Mouse (Mus musculus) ES-CJ7 (cell line): ENCODE data around the gene Shisal2a.

Source experiments
- DNase-seq: peaks from one replicate; pipeline ENCODE4 v3.0.0; 2011; ENCODE audit warnings: low read depth, low spot score

Gene Shisal2a

DNA sequence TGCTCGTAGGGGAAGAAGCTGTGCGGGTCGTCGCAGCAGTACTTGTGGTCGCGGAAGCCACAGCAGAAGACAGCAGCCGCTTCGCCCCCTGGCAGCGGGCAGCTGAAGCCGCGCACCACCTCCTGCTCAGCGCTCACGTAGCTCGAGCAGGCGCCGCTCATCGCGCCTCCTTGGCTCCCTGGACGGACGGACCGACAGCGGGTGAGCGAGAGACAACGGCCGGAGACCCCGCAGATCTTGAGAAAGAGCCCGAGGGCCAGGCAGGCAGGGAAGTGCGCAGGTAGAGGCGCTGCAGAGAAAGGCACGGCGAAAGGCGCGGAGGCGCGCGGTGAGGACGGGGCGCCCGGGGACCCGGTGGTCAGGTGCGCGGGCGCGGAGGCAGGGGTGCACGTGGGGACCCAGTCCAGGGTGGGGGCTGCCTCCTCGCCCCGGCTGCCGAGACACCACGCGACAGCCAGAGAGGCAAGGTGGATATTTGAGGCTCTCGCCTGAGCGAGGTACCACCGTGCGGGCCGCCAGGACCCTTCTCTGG lies at the start of gene Shisal2a:
TSS of gene Shisal2a (minus strand) at position 167 of the 532 bp plus-strand sequence.
- peak; percentile 37 for DNase-seq

DNA sequence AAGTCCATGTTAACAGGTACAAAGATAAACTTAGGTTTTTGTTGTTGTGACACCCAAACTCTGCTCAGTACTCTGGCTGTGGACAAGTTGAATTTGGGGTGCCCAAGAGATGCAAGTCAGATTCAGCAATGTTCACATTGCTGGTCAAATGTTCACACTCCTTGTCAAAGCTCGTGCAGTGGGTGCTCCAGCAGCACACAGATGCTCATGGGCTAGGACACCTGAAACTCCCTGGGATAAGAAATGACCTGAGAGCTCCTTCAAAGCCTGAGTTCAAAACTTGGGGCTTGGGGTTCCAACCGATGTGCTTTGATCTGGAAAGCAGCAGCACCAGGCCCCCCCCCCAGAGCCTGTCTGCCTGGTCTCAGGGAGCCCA lies 48.4 kb upstream of the Shisal2a start:
- DNase-seq, result no peak

DNA sequence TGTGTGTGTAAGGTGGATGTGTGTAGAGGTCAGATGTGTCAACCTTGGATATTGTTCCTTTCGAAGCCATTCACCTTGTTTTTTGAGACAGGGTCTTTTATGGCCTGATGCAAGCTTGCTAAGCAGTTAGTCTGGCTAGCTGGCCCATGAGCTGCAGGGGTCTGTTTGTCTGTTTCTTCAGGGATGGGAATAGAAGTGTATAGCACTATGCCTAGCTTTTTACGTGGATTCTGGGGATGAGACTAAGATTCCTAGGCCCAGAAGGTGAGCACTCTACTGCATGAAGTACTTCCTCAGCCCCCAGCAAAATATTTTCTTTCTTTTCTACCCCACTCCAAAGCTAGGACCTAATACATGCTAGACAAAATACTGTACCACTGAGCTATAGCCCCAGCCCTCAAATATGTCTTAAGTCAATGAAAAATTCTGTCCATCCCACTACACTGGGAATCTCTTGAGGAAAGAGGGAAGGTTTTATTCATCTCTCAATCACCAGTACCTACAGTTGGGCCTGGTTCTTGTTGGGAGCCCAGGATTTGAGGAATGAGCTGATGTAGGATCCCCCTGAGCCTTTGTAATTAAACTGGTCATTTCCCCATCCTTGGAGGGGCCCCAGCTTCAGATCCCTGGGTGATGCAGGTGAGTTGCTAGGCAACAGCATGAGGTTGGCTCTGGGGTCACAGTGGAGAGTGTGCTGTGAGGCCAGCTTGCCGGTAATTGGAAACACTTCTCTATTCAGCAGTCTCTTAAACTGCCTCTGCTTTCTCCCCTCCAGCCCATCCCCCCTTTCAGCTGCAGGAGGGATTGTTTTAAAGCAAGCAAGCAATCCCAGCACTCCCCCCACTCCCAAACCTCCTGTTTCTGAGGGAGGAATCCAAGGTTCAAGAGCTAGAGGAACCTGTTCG lies 47.8 kb upstream of the Shisal2a start:
- DNase-seq, result no peak

DNA sequence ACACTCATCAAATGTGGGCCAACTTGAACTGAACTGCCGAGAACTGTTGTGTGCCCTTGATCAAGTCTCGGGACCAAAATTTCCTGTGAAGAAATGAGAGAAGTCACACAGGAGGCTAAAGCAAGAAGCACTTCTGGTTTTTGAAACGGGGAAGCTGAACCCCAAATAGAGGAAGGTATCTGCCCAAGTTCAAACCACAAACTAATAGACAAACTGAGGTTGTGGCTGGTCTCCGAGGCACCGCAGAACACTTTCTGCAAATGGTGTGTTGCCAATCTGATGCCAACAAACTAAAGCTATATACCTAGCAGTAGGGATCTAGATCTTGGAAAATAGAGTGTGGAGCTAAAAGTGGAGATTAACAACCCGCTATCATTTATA lies 45.2 kb upstream of the Shisal2a start:
- DNase-seq, result no peak

DNA sequence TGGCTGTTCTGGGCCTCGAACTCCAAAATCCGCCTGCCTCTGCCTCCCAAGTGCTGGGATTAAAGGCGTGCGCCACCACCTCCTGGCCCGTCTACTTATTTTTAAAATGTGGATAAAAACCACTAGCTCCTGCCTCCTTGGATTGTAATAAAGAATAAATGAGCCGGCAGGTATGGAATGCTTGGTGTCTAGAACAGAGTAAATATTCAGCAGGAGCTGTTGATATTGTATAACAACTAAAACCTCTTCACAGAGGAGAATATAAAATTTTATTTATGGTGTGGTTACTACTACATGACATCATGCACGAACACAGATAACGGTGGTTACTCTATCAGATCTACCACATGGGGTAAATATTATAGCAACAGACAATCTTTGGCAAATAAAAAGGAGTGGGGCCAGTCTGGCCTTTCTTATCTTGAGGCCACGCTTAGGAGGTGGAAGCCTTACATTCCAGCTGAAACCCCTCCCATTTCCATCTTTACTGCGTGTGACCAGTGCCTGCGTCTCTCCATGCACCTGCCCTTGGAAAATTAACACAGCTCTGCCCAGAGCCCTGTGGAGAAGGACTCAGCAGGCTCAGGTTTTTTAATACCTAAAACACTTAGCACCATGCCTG lies 44.7 kb upstream of the Shisal2a start:
- DNase-seq, result no peak

DNA sequence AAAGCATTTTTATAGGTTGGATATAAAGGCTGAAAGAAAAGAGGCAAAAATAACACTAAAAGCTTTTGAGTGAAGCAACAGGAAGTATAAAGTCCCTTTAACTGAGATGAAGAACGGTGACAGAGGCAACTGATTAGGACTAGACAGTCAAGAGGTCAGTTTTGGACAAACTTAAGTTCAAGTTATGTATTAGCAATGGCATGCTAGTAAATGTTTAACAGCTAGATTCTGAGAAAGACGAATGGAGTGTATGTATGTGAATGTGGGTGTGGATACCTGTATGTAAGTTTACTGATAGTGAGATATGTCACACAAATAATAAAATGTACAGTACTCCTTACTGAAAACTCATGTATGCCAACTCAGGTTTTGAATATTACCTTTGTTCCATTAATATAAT lies 41.4 kb upstream of the Shisal2a start:
- DNase-seq, result no peak

DNA sequence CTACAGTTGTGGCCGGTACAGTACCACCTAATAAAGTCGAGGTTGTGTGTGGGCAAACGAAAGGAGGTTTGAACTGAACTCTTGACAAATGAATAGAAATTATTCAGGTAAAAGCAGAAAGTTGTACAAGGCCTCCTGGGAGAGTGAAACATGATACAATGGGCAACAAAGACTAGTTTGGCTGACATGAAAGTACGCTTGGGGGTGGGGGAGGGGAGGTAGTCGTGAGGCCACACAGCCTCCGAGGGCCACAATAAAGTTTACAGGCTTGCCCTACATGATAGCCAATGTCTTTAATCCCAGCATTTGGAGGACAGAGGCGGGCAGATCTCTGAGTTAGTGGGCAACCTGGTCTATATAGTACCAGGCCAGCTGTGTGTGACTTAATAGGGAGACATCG lies 24.5 kb upstream of the Shisal2a start:
- DNase-seq, result no peak

DNA sequence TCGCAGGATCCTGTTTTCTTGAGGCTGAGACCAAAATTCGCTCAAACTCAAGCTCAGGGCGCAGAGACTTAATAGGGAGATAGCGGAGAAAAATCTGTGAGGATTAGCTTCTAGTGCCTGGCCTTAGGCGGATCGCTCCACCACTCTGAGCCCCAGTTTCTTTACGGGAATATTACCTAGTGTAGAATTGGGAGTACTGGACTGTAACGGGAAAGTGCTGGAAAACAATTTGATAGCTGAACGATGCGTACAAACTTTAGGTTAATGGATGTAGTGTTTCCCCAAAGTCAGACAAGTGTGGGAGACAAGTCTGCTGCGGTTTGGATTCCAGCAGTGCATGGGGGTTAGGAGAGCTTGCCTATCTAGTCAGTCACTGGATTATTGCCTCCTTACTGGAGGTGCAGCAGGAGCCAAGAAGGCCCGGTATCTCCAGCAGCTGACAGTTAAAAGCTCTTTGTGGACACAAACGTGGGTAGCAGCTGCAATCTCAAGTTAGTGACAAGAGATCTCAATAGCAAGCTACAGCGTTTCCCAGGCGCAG lies 23.8 kb upstream of the Shisal2a start, which contains the start of gene Gpx7:
TSS of gene Gpx7 (minus strand) at position 101 of the 541 bp plus-strand sequence.
- DNase-seq, result no peak

DNA sequence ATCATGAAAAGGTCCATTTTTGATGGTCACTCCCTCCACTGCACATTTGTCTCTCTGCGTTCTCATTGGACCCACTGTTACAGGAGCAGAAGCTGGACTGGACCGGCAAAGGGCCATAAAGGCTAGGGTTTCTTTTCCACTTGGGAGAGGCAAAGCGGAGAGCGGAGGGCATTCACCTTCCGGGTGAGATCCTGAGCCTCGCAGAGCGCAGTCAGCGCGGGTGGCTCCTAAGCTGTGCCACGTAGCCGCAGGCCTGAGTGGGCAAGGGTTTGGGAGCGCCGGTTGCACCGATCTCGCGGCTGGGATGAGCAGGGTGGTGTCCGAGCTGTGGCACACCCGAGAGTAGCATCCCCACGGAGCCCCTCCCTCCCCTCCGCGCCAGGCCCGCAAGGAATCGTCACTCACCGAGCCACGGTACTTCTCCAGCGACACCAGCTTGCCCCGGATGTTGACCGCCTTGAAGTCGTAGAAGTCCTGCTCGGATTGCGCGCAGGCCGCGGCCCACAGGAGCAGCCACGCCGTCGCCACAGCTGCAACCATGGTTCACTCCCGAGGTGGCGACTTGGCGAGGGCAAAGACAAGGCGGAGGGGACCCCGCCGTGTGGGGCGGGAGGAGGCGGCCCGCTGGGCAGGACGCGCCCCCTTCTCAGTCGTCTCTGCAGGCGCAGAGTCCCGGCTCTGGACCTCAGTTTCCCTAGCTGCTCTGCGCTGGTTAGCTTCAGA lies 23.1 kb upstream of the Shisal2a start:
- DNase-seq, result peak; percentile 53

DNA sequence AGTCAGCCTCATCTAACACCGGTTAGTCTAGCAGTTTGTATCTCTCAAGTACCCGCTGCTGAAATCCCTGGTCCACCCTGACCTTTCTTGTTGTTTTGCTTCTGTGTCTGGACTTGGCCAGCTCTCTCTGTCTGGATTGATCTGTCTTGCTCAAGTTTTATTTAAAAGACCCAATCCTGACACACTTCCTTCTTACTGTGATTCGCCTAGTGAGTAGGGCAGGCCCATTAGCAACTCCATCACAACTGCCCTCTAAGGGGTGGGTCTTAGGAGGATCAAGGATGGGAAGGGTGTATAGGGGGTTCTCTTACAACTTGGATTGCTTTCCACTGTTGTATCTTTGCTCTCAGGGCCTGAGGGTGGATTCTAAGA lies 22.6 kb upstream of the Shisal2a start:
- DNase-seq, result peak; percentile 77

DNA sequence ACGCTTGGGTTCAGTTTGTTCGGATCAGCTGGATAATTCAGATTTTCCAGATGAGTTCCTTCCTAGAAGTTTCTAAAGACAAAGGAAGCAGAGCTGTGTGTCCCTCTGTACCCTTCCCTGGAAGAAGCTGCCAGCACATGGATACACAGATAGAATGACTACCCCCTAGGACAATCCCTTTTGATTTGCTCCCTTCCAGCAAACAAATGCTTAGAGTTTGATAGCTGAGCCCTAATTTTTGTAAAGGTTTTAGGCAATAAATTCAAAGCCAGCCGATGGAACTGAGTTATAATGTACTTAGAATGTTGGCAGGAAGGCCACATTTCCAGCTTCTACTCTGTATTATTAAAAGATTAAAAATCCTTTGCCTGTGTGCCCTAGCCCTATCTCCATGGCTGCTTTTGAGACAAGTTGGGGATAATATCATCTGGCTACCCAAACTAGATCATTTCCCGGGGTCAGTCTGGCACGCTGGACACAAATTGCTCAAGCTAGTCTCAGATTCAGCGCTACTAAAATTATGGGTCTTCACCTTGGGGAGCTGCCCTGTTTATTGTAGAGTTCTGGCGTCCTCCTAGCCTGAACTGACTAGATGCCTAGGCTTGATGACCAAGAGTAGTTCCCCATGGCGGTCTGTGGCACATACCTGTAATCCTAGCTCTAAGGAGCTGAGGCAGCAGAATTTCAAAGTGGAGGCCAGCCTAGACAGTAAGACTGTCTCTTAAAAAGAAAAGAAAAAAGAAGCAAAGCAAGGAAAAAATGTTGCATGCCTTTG lies 20.9 kb upstream of the Shisal2a start:
- no peak for DNase-seq

DNA sequence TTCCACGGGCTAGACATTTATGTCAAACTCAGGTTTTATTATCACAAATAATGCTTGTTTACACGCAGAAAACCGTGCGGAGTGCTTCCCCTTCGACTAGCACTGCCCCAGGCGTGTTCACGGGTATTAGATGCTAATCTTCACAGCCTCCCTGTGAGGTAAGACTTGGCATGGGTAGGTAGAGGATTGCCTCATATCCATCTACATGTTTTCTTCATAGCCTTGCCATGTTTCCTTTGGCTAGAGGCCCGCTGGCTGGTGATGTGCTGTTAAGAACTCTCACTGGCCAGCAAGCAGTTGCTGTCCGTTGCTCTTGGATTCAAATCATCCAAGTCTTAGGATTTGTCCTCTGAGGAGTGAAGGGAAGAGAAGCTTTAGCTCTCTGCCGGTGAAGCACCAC lies 17.2 kb upstream of the Shisal2a start:
- no peak for DNase-seq

DNA sequence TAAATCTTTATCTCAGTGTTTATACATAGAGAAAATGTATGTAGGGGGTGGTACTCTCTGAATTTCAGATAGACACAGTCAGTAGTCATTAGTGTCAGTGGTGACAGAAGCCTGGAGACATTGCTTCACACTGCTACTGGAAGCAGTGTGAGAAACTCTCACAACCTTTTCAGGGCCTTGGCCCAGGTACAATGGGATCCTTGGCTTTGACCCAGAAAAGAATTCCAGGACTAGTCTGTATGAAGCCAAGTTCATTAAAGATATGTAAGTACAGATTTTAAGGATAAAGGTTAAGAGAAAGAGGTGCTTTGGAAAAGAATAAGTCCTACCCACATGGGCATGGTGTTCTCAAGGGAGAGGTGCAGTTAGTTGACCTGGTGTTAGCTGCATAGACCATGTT lies 11.1 kb upstream of the Shisal2a start:
- no peak for DNase-seq

DNA sequence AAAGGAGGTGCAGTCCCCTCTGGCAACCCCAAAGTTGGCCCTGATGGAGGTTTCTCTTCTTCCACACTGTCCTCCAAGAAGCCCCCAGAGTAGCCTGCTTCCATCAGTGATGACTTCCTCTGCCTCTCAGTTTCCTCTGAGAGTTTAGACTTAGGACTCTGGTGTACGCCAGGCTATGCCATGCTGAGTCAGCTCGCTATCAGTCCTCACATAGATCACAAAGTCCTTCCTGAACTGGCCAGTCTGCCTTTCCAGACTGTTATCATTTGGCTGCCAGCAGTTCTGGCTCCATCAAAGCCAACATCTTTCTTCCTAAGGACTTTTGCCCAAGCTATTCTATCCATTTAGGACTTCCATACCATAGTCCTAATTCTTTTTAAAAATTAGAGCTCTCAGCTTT lies 9.4 kb upstream of the Shisal2a start:
- DNase-seq, result no peak

DNA sequence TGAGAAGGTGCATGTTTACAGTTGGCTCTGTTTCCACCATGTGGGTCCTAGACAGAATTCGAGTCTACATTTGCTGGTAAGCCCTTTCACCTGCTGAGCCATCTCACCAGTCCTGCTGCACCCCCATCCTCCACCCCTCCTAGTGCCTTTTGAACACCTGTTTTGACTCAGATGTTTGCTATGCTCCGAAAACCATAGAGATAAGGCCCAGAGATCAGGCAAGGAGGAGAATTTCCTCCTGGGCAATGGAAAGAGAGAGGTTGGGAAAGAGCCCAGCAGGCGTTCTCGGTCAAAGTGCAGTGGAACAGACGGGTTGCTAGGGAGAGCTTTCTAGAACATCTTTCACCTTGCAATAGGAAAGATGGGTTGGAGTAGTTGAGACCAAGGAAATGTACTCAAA lies 8.0 kb upstream of the Shisal2a start:
- DNase-seq, result no peak

DNA sequence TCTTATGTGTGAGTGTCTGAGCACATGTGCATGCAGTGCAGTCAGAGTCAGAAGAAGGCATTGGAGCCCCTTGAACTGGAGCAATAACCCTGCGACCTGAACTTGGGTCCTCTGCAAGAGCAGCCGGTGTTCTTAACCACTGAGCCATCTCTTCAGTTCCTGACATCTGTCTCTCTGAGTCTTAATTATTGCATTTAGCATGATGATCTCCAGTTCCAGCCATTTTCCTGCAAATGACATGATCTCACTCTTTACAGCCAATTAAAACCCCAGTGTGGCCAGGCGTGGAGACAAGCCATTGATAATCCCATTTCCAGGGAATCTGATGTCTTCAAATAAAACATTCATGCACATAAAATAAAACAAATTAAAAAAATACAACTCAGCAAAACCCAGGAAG lies 5.6 kb upstream of the Shisal2a start:
- no peak for DNase-seq

DNA sequence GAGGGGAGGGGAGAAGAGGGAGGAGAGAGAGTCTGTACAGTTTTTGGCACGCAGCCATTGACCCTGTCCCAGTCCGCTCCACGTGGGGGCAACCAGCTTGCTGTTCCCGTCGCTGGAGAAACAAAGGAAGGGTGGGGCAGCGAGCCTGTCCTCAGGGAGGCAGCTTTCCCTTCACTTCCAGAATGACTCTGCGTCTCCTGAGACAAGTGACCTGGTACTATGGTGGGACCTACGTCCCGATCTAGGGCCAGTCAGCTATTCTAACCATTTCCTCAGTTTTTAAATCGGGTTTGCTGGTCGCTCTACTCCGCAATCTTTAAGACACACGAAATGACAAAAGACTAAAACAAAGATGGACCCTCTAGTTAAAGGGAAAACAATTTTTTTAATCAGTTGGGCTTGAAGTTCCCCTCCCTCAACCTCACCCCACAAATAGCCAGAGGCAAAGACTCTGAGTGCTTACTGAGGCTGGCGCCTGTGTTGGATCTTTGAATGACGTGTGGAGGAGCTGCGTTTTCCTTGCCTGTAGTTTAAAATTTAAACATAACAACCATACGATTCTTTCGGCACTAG lies 4.6 kb upstream of the Shisal2a start:
- peak; percentile 76 for DNase-seq

DNA sequence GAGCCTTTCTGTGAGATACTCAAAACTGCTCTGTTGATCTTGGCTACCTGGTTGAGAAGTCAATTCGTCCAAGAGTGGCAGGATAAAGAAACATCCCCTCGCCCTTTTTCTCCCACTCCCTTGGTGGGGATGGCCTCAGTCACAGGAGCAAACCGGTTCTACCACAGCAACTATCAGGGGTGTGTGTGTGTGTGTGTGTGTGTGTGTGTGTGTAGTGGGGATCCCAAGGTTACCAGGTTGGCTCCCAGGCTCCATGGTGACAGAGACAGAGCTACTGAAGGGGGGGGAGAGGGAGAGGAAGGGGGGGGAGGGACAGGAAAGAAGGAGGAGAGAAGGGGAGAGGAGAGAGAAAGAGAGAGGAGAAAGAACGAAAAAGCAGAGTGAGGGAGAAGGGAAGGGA lies 4.0 kb upstream of the Shisal2a start:
- peak; percentile 44 for DNase-seq

DNA sequence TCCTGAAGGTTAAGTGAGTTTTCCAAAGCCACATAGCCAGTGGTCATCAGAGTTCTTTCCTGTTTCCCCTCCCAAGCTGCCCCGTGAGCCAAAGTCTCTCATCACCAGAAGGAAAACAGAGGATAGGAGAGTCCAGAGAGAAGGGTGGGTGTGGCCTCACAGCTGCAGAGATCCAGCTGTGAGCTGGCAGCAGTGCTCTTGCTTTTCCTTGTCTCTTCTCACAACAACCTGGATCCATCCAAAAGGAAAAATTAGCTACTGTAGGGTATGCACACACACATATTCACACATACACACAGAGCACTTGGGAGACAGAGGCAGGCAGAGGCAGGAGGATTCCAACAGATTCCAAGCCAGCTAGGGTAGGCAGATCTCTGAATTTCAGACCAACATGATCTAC lies 2.9 kb upstream of the Shisal2a start:
- peak; percentile 44 for DNase-seq

DNA sequence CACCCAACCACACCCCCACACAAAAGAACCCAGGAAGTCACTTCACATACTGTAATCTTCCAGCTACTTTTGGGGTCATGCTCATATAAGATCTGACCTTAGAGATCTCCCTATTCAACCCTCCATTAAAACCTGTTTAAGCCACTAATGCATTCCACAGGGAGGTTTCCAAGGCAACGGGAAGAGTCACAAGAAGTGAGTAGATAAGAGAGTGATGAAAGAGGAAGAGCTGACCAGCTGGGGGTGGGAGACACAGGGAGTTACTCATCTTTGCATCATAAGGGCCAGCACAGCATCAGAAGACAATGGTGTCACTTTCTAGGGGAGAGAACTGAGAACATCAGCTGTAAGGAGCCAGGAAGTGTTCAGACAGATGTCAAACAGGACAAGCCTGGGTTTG lies 3.0 kb downstream of the Shisal2a start:
- DNase-seq, result peak; percentile 70

DNA sequence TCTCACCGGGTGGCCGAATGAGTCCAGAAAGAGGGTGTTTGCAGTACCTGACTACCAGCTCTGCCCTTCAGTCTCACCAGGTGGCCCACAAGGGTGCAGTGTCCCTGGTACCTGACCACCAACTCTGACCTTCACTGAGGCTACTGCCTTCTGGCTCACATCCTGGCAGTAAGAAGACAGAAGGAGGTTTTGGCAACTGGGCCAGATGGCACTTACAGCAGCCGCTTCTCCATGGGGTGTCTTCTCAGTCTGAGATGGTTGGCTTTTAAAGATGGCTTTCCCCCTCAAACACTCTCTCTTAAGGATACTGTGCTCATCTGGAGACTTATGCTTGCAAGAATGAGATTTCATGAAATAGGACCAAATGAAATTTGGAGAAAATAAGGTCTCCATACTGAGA lies 3.7 kb downstream of the Shisal2a start:
- no peak for DNase-seq
